Mouse (Mus musculus): ENCODE results near the gene 2410137M14Rik.

DNA sequence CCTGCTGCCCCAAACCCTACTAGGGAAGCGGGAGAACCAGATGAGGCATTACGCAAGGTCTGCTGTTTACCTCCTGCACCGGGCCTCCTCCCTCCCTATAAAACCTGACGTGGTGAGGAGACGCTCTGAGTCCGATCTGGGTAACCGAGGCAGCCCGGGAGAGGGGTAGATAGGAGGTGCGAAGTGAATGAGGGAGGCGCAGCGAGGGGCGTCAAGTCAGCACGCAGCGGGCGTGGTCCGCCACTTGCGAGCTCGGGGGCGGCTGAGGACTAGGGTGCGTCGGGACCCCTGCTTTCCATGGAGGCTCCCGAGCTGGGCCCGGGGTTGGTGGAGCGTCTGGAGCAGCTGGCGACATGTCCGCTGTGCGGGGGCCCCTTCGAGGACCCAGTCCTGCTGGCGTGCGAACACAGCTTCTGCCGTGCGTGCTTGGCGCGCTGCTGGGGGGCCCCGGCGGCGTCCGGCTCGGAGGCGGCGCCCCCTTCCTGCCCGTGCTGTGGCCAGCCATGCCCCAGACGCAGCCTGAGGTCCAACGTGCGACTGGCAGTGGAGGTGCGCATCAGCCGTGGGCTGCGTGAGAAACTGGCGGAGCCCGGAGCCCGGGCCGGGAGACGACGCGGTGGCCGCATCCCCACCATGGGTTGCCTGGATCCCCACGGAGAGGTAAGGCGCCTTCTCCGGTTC, 38.1 kb downstream of the 2410137M14Rik start, which contains the start of gene Rnf39:
- TF ChIP-seq CTCF (IDR thresholded peaks at IDR 0.05; ENCODE audit: low read depth, low read length) (no peak), POLR2A (IDR thresholded peaks at IDR 0.05; ENCODE audit: borderline replicate concordance, low read depth, low read length) (no peak)

Measured in bone marrow macrophage, adult 2 months (primary cell).